Mouse (Mus musculus): ENCODE results near the gene Sorcs2. TPM values are rescaled to one million over a fixed set of nuclear protein-coding genes. Genes with fewer than 3 reads are reported as not detected.
A peak's percentile ranks its signal among the peaks of the same experiment; 100 is the strongest.

Sorcs2 gene
- polyA plus RNA-seq, 1 experiment from 2014 or later = 7.3 TPM

- peaks cover 19% of the 10 kb centered on the region for H3K4me1 ChIP-seq
- H3K36me3 ChIP-seq = no peaks in the 10 kb centered on the region
- no peak overlapping the region for H3K9ac ChIP-seq (replicated peaks)
- H3K4me3 ChIP-seq = no peak overlapping the region
- ATAC-seq (replicated peaks) = no peak
- H3K27ac ChIP-seq (replicated peaks) = no peak overlapping the region
- H3K4me2 ChIP-seq (replicated peaks) = no peak overlapping the region
- no peaks in the 10 kb centered on the region for H3K9me3 ChIP-seq
- 95% methylated on average over 2 of the region's 2 CpGs for WGBS
- no peaks in the 10 kb centered on the region for H3K27me3 ChIP-seq
Measured at GRCm38 (mm10) chr5:36043154-36043553, 354.8 kb downstream of the Sorcs2 start.

GRCm38 (mm10) chr5:36041756-36042155 lies 356.2 kb downstream of the Sorcs2 start:
- ATAC-seq (replicated peaks) = 0 out of 2 replicates have a peak, but pooled peaks have one; percentile 14
- Histone ChIP-seq H3K36me3 (no peaks in the 10 kb centered on the region), H3K4me2 (replicated peaks) (no peak overlapping the region), H3K9ac (replicated peaks) (no peak overlapping the region), H3K4me1 (peaks cover 19% of the 10 kb centered on the region), H3K27ac (replicated peaks) (peak overlapping the region; percentile 78; the same call in 1 of the 2 replicates), H3K9me3 (no peaks in the 10 kb centered on the region), H3K27me3 (no peaks in the 10 kb centered on the region), H3K4me3 (no peak overlapping the region)
- WGBS = 88% methylated on average over 6 of the region's 6 CpGs

- Histone ChIP-seq H3K9me3 (no peaks in the 10 kb centered on the region), H3K27ac (replicated peaks) (peak overlapping the region; percentile 78), H3K27me3 (no peaks in the 10 kb centered on the region), H3K4me2 (replicated peaks) (no peak overlapping the region), H3K4me1 (peaks cover 19% of the 10 kb centered on the region), H3K4me3 (no peak overlapping the region), H3K36me3 (no peaks in the 10 kb centered on the region), H3K9ac (replicated peaks) (no peak overlapping the region)
- ATAC-seq (replicated peaks) = peak; percentile 44
Measured at GRCm38 (mm10) chr5:36041236-36041562, 356.7 kb downstream of the Sorcs2 start.

GRCm38 (mm10) chr5:36040398-36041235 lies 357.3 kb downstream of the Sorcs2 start:
- 35% methylated on average over 13 of the region's 13 CpGs for WGBS
- Histone ChIP-seq H3K27me3 (no peaks in the 10 kb centered on the region), H3K9ac (replicated peaks) (no peak overlapping the region), H3K9me3 (no peaks in the 10 kb centered on the region), H3K36me3 (no peaks in the 10 kb centered on the region), H3K4me2 (replicated peaks) (no peak overlapping the region), H3K4me1 (peaks cover 19% of the 10 kb centered on the region), H3K4me3 (no peak overlapping the region), H3K27ac (replicated peaks) (peak overlapping the region; percentile 78)
- peak; percentile 91 for ATAC-seq (replicated peaks)

- H3K4me3 ChIP-seq = no peak overlapping the region
- H3K27ac ChIP-seq (replicated peaks) = no peak overlapping the region
- H3K36me3 ChIP-seq = no peaks in the 10 kb centered on the region
- WGBS = 86% methylated on average over 5 of the region's 5 CpGs
- no peaks in the 10 kb centered on the region for H3K27me3 ChIP-seq
- H3K9me3 ChIP-seq = no peaks in the 10 kb centered on the region
- no peak overlapping the region for H3K9ac ChIP-seq (replicated peaks)
- no peak overlapping the region for H3K4me2 ChIP-seq (replicated peaks)
- H3K4me1 ChIP-seq = peaks cover 19% of the 10 kb centered on the region
- ATAC-seq (replicated peaks) = no peak
Measured at GRCm38 (mm10) chr5:36039596-36039995, 358.3 kb downstream of the Sorcs2 start.

- Histone ChIP-seq H3K4me2 (replicated peaks) (no peak overlapping the region), H3K4me3 (no peak overlapping the region), H3K4me1 (no peaks in the 10 kb centered on the region), H3K9ac (replicated peaks) (no peak overlapping the region), H3K9me3 (no peaks in the 10 kb centered on the region), H3K27me3 (no peaks in the 10 kb centered on the region), H3K27ac (replicated peaks) (no peak overlapping the region), H3K36me3 (no peaks in the 10 kb centered on the region)
- WGBS = 44% methylated on average over 8 of the region's 8 CpGs
- ATAC-seq (replicated peaks) = peak; percentile 71
Measured at GRCm38 (mm10) chr5:36033531-36034426, 364.2 kb downstream of the Sorcs2 start.

GRCm38 (mm10) chr5:36025076-36025475 lies 372.9 kb downstream of the Sorcs2 start:
- no peaks in the 10 kb centered on the region for H3K9me3 ChIP-seq
- H3K36me3 ChIP-seq = no peaks in the 10 kb centered on the region
- ATAC-seq (replicated peaks) = no peak
- no peaks in the 10 kb centered on the region for H3K4me1 ChIP-seq
- H3K27me3 ChIP-seq = no peaks in the 10 kb centered on the region
- H3K4me3 ChIP-seq = no peak overlapping the region
- no peak overlapping the region for H3K4me2 ChIP-seq (replicated peaks)
- no peak overlapping the region for H3K27ac ChIP-seq (replicated peaks)
- WGBS = 78% methylated on average over 4 of the region's 4 CpGs
- no peak overlapping the region for H3K9ac ChIP-seq (replicated peaks)

GRCm38 (mm10) chr5:36024003-36024685 lies 373.8 kb downstream of the Sorcs2 start:
- Histone ChIP-seq H3K4me2 (replicated peaks) (no peak overlapping the region), H3K4me3 (no peak overlapping the region), H3K27ac (replicated peaks) (no peak overlapping the region), H3K4me1 (no peaks in the 10 kb centered on the region), H3K27me3 (no peaks in the 10 kb centered on the region), H3K9ac (replicated peaks) (no peak overlapping the region), H3K36me3 (no peaks in the 10 kb centered on the region), H3K9me3 (no peaks in the 10 kb centered on the region)
- ATAC-seq (replicated peaks) = no peak
- 90% methylated on average over 9 of the region's 9 CpGs for WGBS

GRCm38 (mm10) chr5:36022361-36022760 lies 375.6 kb downstream of the Sorcs2 start:
- 87% methylated on average over 1 of the region's 1 CpGs for WGBS
- Histone ChIP-seq H3K4me2 (replicated peaks) (no peak overlapping the region), H3K4me1 (no peaks in the 10 kb centered on the region), H3K9ac (replicated peaks) (no peak overlapping the region), H3K27me3 (no peaks in the 10 kb centered on the region), H3K27ac (replicated peaks) (no peak overlapping the region), H3K9me3 (no peaks in the 10 kb centered on the region), H3K4me3 (no peak overlapping the region), H3K36me3 (no peaks in the 10 kb centered on the region)
- ATAC-seq (replicated peaks) = no peak

- Histone ChIP-seq H3K27ac (replicated peaks) (no peak overlapping the region), H3K4me3 (no peak overlapping the region), H3K9ac (replicated peaks) (no peak overlapping the region), H3K36me3 (no peaks in the 10 kb centered on the region), H3K9me3 (no peaks in the 10 kb centered on the region), H3K4me2 (replicated peaks) (no peak overlapping the region), H3K27me3 (no peaks in the 10 kb centered on the region), H3K4me1 (no peaks in the 10 kb centered on the region)
- WGBS = 84% methylated on average over 3 of the region's 3 CpGs
- no peak for ATAC-seq (replicated peaks)
Measured at GRCm38 (mm10) chr5:36021091-36021490, 376.8 kb downstream of the Sorcs2 start.

GRCm38 (mm10) chr5:36018366-36018765 lies 379.6 kb downstream of the Sorcs2 start:
- Histone ChIP-seq H3K9me3 (no peaks in the 10 kb centered on the region), H3K4me1 (no peaks in the 10 kb centered on the region), H3K27ac (replicated peaks) (no peak overlapping the region), H3K27me3 (no peaks in the 10 kb centered on the region), H3K4me2 (replicated peaks) (no peak overlapping the region), H3K9ac (replicated peaks) (no peak overlapping the region), H3K4me3 (no peak overlapping the region), H3K36me3 (no peaks in the 10 kb centered on the region)
- ATAC-seq (replicated peaks) = no peak
- 84% methylated on average over 3 of the region's 3 CpGs for WGBS

GRCm38 (mm10) chr5:36009405-36009804 lies 388.5 kb downstream of the Sorcs2 start:
- H3K36me3 ChIP-seq = 0 out of 2 replicates have a peak, but pooled peaks cover 3% of the 10 kb centered on the region
- no peak overlapping the region for H3K4me3 ChIP-seq
- no peak overlapping the region for H3K9ac ChIP-seq (replicated peaks)
- no peak for ATAC-seq (replicated peaks)
- H3K4me1 ChIP-seq = peaks cover 9% of the 10 kb centered on the region
- 92% methylated on average over 4 of the region's 4 CpGs for WGBS
- no peak overlapping the region for H3K4me2 ChIP-seq (replicated peaks)
- no peaks in the 10 kb centered on the region for H3K9me3 ChIP-seq
- H3K27me3 ChIP-seq = no peaks in the 10 kb centered on the region
- H3K27ac ChIP-seq (replicated peaks) = no peak overlapping the region
